Mouse (Mus musculus) lung, postnatal 0 days (tissue): ENCODE results near the gene Gtpbp6. TPM values are rescaled to one million over a fixed set of nuclear protein-coding genes. Genes with fewer than 3 reads are reported as not detected.
"Not testable (repeated sequence)": the region's sequence is repeated elsewhere in the genome, so short reads cannot be mapped to it uniquely, and the experiment has no call there.

ENCODE experiments used
- ATAC-seq: fragments of 200-750 bp; cut with Nextera tagmentation; 2 replicates; pipeline ENCODE4 v1.8.0; 2017; ENCODE audit warnings: moderate library complexity
- DNase-seq: peaks from one replicate; pipeline ENCODE4 v3.0.0-alpha.2; 2016; ENCODE audit warnings: low spot score
- H3K27ac ChIP-seq: fragments of 300-500 bp; sonication (generic); 2 replicates; pipeline ENCODE4 v1.5.1; 2014; ENCODE audit warnings: antibody characterized with exemption, mild to moderate bottlenecking, low read length, mixed read lengths
- H3K27me3 ChIP-seq: fragments of 300-500 bp; sonication (generic); replicated peaks from 2 replicates; pipeline ENCODE4 v1.6.1; 2014; ENCODE audit warnings: low read length, mixed read lengths; ENCODE audit not compliant: insufficient read depth
- H3K36me3 ChIP-seq: fragments of 300-500 bp; sonication (generic); 2 replicates; pipeline ENCODE4 v1.6.1; 2014; ENCODE audit warnings: low read length, mixed read lengths; ENCODE audit not compliant: insufficient read depth
- H3K4me1 ChIP-seq: fragments of 300-500 bp; sonication (generic); 2 replicates; pipeline ENCODE4 v1.6.1; 2014; ENCODE audit warnings: antibody characterized with exemption, low read depth, low read length, mixed read lengths; ENCODE audit not compliant: insufficient read depth
- H3K4me2 ChIP-seq: fragments of 300-500 bp; sonication (generic); replicated peaks from 2 replicates; pipeline ENCODE4 v1.6.1; 2014; ENCODE audit warnings: low read depth, mild to moderate bottlenecking, low read length, moderate library complexity, mixed read lengths
- H3K4me3 ChIP-seq: fragments of 300-500 bp; sonication (generic); 2 replicates; pipeline ENCODE4 v1.5.1; 2014; ENCODE audit warnings: low read depth, low read length
- H3K9ac ChIP-seq: fragments of 300-500 bp; sonication (generic); replicated peaks from 2 replicates; pipeline ENCODE4 v1.6.1; 2014; ENCODE audit warnings: low read depth, mild to moderate bottlenecking
- H3K9me3 ChIP-seq: fragments of 300-500 bp; sonication (generic); 2 replicates; pipeline ENCODE4 v1.6.1; 2016; ENCODE audit warnings: low read length, mixed read lengths
- CTCF ChIP-seq: IDR thresholded peaks from 2 replicates; pipeline ENCODE4 v1.5.1; 2016; ENCODE audit warnings: antibody characterized with exemption, mild to moderate bottlenecking
- EP300 ChIP-seq: IDR thresholded peaks from 2 replicates; pipeline ENCODE4 v1.6.1; 2016; ENCODE audit warnings: antibody characterized with exemption, mild to moderate bottlenecking, control low read depth
- WGBS: fragments of 180-500 bp; shearing (Covaris S2); extraction: QIAGEN DNeasy Blood & Tissue Kit; methylation state at CpG from one replicate; pipeline ENCODE4 v1.1.7; 2014; 5-methylcytosine and 5-hydroxymethylcytosine counted together
- polyA plus RNA-seq: library from polyadenylated mRNA; unstranded; fragments of >200 nt; fragmentation: Nextera tagmentation; extraction: Ambion mirVana; gene quantifications from 2 replicates; pipeline ENCODE4 v1.2.1, GENCODE M21; 2015

The Gtpbp6 gene
- polyA plus RNA-seq, 1 experiment from 2014 or later, result 30.9 TPM

GRCm38 (mm10) chr5:110136087-110136464, 28.1 kb upstream of the Gtpbp6 start:
- H3K9ac ChIP-seq, result peak overlapping the region; percentile 74
- no peak; the same call in 1 of the 2 replicates for ATAC-seq
- H3K36me3 ChIP-seq, result 0 out of 2 replicates have a peak, but pooled peaks cover 7% of the 10 kb centered on the region
- no peaks in the 10 kb centered on the region for H3K9me3 ChIP-seq
- no peak for TF ChIP-seq EP300
- TF ChIP-seq CTCF, result no peak
- peak overlapping the region; percentile 84 for H3K27ac ChIP-seq
- peaks cover 9% of the 10 kb centered on the region for H3K4me1 ChIP-seq
- H3K27me3 ChIP-seq, result no peaks in the 10 kb centered on the region
- DNase-seq, result no peak
- 3% methylated on average over 18 of the region's 18 CpGs for WGBS
- H3K4me2 ChIP-seq, result peak overlapping the region; percentile 82
- H3K4me3 ChIP-seq, result peak overlapping the region; percentile 84

GRCm38 (mm10) chr5:110135293-110136086, 27.5 kb upstream of the Gtpbp6 start, which contains the start of gene Chfr:
Gene Chfr, plus strand, starts transcription at chr5:110135842.
- Histone ChIP-seq H3K9ac (peak within 1 kb of the TSS; percentile 74), H3K9me3 (no peaks in the 10 kb centered on the region), H3K27me3 (no peaks in the 10 kb centered on the region), H3K4me2 (peak within 1 kb of the TSS; percentile 82), H3K4me3 (peak within 1 kb of the TSS; percentile 84), H3K27ac (peak within 1 kb of the TSS; percentile 84), H3K4me1 (peaks cover 9% of the 10 kb centered on the region), H3K36me3 (0 out of 2 replicates have a peak, but pooled peaks cover 7% of the 10 kb centered on the region)
- 3% methylated on average over 46 of the region's 46 CpGs for WGBS
- peak; percentile 65 for TF ChIP-seq EP300
- TF ChIP-seq CTCF, result peak; percentile 22; the same call in 1 of the 2 replicates
- ATAC-seq, result peak; percentile 100
- peak; percentile 98 for DNase-seq

GRCm38 (mm10) chr5:110122380-110122779, 14.4 kb upstream of the Gtpbp6 start:
- not testable (repeated sequence) for H3K9ac ChIP-seq, H3K27me3 ChIP-seq, H3K4me3 ChIP-seq, ATAC-seq, H3K9me3 ChIP-seq, H3K4me2 ChIP-seq, H3K27ac ChIP-seq, H3K36me3 ChIP-seq, H3K4me1 ChIP-seq, DNase-seq
- WGBS, result 88% methylated on average over 3 of the region's 3 CpGs

GRCm38 (mm10) chr5:110109991-110110441, 2.0 kb upstream of the Gtpbp6 start, which contains the start of gene Zfp605:
Gene Zfp605, plus strand, starts transcription at chr5:110110092.
- Histone ChIP-seq H3K4me2 (peak within 1 kb of the TSS; percentile 68), H3K27ac (peak within 1 kb of the TSS; percentile 66), H3K9ac (0 out of 2 replicates have a peak within 1 kb of the TSS, but pooled peaks have one; percentile 32), H3K27me3 (no peaks in the 10 kb centered on the region), H3K4me1 (peaks cover 6% of the 10 kb centered on the region), H3K4me3 (peak within 1 kb of the TSS; percentile 63), H3K36me3 (peaks cover 2% of the 10 kb centered on the region; the same call in 1 of the 2 replicates), H3K9me3 (no peaks in the 10 kb centered on the region)
- DNase-seq (peak; percentile 85), ATAC-seq (peak; percentile 18)
- WGBS, result under 1% methylated on average over 12 of the region's 12 CpGs
- TF ChIP-seq CTCF (no peak), EP300 (no peak)

GRCm38 (mm10) chr5:110108305-110108628, 270 bp upstream of the Gtpbp6 start:
- H3K4me2 ChIP-seq, result peak overlapping the region; percentile 61; the same call in 1 of the 2 replicates
- TF ChIP-seq CTCF (peak; percentile 29; the same call in 1 of the 2 replicates), EP300 (no peak)
- under 1% methylated on average over 7 of the region's 7 CpGs for WGBS
- ATAC-seq (no peak), DNase-seq (peak; percentile 99)
- peaks cover 19% of the 10 kb centered on the region for H3K36me3 ChIP-seq
- H3K9ac ChIP-seq, result no peak overlapping the region
- no peaks in the 10 kb centered on the region for H3K9me3 ChIP-seq
- H3K27me3 ChIP-seq, result no peaks in the 10 kb centered on the region
- H3K27ac ChIP-seq, result peak overlapping the region; percentile 96
- H3K4me3 ChIP-seq, result peak overlapping the region; percentile 78
- H3K4me1 ChIP-seq, result peaks cover 6% of the 10 kb centered on the region

- no peaks in the 10 kb centered on the region for H3K9me3 ChIP-seq
- peak overlapping the region; percentile 78 for H3K4me3 ChIP-seq
- H3K4me1 ChIP-seq, result peaks cover 8% of the 10 kb centered on the region
- TF ChIP-seq CTCF, result no peak
- no peak for TF ChIP-seq EP300
- H3K36me3 ChIP-seq, result peaks cover 20% of the 10 kb centered on the region
- ATAC-seq, result peak; percentile 54
- DNase-seq, result peak; percentile 84
- 14% methylated on average over 41 of the region's 41 CpGs for WGBS
- H3K4me2 ChIP-seq, result peak overlapping the region; percentile 61
- H3K27me3 ChIP-seq, result no peaks in the 10 kb centered on the region
- H3K9ac ChIP-seq, result peak overlapping the region; percentile 74
- H3K27ac ChIP-seq, result peak overlapping the region; percentile 96
Measured at GRCm38 (mm10) chr5:110106901-110107564, 964 bp downstream of the Gtpbp6 start.
